Mouse (Mus musculus): ENCODE data around the gene Syn3.
"Not testable (repeated sequence)": the region's sequence is repeated elsewhere in the genome, so short reads cannot be mapped to it uniquely, and the experiment has no call there.

Gene Syn3

DNA sequence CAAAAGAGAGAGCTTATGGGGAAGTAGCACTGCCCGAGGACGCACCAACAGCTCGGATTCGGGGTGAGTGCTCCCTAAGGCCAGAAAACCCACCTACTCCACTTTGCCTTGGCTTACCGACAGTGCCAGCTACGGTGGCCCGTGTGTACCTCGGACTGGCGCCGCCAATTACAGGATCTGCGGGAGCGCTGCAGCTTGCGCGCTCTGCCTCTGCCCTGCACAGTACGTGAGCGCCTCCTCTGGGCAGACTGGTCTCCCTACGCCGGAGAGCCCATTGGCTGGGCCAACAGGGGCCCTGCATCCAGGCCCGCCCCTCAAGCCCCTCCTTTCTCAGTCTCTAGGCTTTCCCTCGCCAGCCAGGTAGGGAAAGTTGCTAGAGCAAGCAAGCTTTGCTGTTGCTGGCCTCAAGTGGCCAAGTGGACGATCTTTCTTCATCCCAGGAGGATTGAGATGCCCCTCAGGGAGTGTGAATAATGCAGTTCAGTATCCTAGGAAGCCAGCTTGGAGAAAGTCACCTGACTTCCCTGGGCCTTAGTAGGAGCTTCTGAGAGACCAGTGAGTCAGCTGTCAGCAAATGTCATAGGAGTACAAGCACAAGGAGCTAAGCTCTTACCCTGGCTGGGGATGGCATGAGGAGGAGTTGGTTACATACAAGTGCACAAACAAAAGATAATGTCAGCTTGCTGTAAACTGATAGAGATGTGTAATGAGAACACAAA lies at the start of gene Syn3:
Gene Syn3, minus strand, starts transcription at position 224 of the 719 bp plus-strand sequence.
- peak; percentile 58 for DNase-seq (ENCODE audit: low spot score)

DNA sequence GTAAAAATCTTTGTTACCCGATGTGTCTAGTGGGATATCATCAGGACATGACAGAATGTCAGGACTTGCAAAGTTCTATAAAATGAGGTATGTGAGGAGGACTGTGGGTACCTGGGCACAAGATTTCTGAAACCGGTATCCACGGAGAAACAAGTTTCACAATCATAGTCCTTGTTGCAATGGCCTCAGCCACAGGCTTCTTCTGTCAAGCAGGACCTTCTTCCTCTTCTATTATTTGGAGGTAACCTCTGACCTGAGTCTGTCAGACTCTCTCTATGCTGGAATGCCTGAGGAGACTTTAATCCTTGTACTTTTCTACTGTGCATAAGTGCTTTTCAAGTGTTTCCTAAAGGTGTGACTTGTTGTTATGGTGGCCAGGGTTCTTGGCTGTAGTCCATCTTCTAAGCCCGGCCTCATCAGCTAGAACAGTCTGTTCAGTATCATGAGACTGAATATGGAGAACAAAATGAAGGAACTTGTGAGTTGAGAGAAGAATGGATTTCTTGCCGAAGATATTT lies 27.7 kb upstream of the Syn3 start:
- DNase-seq (ENCODE audit: low spot score) = not testable (repeated sequence)

DNA sequence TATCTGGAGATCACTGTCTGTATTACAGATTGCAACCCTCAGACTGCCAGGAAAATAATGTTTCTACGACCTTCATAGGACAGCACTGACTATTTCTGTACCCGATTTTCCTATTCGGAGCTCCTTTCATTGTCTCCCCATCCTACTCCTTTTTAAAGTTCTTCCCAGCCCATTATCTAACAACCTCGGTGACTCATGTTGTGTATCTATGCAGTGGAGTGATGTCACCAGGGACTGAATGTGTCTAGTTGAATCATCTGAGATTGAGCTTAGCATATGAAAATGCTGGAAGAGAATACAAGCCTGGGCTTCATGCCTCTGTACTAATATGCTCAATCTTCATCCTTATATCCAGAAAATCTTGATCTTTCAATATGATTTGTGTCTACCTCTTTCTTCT lies 15.1 kb upstream of the Syn3 start:
- DNase-seq (ENCODE audit: low spot score) = no peak

DNA sequence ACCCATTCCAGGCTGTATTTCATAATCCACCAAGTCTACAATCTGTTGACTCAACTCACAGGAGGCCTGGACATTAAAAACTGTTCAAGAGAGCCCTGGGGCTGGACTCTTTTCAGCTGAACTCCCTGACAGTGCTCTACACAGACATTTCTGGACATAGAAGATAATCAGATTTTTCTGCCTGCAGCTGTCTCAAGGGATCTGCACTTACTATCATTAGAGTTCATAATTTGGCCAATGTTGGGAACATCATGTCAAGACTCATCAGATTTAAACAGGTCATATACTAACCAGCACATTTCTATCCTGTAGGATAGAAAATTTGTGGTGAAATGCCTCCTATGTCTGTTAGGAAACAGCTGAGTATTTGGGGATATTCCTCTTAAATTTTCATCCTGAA lies 12.2 kb upstream of the Syn3 start:
- DNase-seq (ENCODE audit: low spot score) = no peak

DNA sequence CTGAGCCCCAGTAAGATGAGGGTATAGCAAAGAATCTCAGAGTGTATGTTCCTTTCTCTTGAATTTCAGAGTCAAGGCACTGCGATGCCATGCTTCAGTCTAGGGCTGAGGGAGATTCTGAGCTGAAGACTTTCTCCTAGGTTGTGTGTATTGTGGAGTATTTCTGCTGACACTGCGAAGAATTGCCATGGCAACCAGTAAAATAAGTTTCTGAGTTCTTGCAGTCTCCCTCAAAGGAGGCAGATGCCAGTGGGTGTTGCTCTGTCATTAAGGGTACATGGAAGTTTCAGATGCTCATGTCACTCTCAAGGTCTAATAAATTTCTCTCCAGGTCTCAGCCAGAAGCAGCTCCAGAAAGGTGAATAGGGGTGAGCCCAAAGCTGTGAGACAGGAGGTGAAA lies 3.4 kb upstream of the Syn3 start:
- no peak for DNase-seq (ENCODE audit: low spot score)

DNA sequence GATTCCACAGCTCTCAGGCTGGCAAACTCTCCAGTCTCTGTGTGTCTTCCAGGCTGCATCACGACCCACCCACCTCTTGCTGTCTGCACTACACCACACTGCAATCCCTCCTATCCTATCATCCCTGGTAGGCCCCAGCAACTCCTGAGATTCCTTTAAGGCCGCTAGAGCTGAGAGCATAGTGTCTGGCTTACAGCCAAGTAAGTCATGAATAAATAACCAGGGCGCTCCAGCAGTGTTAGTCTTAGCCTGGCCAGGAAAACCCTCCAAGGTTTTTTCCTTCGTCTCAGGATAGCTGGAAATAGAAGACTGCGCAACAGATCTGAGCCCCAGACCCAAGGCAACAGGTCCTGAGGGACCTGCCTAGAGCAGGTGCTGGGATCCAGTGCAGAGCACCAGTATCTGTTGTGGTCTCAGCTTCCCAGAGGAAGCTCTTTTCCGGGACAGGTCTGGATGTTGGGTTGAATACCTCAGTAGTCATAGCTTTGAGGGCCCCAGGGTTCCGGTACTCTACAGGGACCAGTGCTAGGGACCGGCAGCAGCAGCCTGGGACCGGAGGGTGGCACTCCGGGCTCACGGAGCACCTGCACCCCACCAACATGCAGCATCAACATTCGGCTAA lies 534 bp downstream of the Syn3 start:
- DNase-seq (ENCODE audit: low spot score) = peak; percentile 12

DNA sequence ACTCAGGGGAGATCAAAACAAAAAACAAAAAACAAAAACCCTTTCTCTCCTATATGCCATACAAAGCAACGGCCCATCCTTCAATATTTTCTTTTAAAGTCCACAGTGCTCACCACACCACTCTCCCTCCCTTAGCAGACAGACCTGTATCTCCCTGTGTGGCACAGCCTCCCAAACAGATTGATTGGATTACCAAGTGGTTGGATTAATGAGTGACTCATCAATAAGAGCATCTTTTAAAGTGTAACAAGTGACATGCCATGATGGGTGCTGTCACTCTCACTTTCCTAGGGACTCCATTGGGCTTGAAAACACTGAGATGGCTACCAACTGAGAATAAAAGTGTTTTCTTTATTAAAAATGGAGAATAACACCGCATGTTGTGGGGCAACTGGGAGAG lies 2.8 kb downstream of the Syn3 start:
- DNase-seq (ENCODE audit: low spot score) = no peak

DNA sequence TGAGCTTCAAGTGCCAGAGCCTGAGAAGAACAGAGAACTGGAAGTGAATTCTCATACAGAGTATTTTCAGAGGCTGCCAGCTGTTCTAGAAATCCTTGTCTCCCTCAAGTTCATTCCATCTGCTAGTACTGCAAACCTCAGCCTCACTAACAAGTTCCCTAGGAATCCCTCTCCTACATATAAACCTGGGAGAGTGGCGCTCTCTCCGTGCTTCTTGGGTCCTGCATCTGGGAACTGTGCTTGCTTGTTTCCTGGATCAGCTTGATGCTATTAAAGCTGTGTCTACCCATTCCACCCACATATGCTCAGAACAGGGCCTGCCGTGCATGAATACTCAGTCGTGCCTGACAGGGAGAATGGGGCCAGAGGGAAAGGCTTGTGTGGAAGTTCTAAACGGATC lies 5.6 kb downstream of the Syn3 start:
- DNase-seq (ENCODE audit: low spot score) = no peak

DNA sequence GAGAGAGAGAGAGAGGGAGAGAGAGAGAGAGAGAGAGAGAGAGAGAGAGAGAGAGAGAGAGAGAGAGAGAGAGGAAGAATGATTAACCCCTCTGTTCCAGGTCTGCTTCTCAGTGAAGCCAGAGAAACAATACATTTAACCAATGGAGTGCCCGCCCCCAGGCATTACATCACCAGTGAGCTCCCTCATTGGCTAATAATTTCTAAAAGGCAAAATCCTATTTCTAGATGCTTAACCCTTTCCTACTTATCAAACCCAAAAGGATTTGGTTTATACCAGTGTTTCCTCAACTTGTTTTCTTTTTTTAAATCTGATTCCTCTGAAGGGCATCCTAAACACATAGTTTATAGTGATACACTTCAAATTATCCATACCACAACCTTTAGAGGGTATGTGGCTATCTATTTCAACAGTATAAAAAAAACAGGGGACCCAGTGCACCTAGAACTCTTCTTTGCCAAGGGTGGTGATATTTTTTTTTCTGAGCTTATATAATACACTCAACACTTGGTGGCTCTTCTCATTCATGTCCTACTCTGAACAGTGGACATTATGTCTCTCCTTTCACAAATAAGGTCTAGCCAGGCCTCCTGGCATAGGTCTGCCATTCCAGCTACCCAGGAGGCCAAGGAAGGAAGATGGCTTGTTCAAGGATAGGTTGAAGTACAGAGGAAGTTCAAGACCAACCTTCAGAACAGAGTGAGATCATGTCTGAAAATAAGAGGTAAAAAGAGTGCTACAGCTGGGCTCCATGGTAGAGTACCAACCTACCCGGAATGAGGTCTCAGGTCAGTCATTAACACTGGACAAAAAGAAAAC lies 6.4 kb downstream of the Syn3 start:
- no peak for DNase-seq (ENCODE audit: low spot score)

DNA sequence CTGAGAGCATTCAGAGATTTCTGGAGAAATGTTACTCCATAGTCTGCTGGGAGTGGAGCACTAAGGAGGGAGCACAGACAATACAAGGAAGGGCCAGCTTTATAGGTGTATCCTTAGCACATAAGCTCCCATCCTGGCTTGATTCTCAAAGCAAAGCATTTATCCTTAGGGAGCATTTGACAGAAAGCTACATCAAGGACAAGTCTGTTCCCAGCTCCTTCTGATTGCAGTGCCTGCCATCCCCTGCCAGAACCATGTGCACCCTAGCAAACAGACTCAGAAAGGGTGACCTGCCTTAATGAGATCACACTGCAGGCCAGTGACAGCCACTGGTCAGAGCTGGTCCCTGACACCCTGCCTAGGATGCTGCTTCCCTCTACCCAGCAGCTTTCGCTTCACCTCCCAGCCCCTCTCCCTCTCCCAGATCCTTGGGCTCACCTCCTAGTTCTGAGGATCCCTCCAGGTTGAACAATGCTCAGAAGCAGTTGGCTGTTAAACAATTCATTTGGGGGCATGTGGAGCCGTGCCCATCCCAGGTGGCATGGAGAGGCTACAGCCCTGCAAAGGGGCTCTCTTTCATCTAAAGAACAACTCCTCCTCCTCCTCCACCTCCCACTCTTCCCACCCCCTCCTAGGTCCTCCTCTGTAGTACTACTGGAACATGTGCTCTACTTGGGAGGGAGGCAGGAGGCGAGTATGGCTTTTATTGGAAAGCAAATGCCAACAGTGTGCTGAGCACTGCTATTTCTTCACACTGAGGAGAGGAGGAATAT lies 7.2 kb downstream of the Syn3 start:
- no peak for DNase-seq (ENCODE audit: low spot score)

DNA sequence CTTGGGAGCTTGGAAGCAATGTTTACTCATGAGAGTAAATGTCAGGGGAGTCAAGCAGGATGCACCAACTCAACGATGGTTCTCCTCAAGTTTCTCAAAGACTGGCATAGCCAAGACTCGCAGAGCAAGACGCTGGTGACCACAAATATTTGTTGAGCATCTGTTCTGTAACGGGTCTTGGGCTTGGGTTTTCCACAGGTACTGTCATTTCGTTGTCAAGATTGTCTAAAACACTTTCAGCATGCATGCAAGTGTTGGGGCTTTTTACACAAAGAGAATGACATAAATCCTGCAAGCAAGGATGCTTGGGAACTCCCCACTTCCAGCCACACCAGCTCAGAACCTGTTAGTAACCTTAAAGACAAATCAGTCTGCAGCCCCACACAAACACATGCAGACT lies 10.2 kb downstream of the Syn3 start:
- no peak for DNase-seq (ENCODE audit: low spot score)

DNA sequence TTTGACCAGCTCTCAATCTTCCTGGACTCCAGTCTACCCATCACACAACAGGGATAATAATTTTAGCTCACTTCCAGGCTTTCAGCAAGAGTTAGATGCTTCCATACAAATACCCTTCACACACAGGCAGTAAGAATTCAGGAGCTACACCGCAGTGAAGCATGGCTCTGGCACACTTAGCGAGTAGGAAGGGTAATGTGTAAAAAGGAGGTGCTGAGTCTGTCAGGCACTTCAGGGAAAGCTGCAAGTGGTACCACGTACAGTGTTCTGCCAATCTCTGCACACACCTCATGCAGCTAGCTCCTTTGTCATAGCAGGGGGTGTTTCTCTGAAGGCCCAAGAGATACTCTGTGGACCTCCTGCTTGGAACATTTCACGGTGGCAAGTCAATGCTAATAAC lies 12.7 kb downstream of the Syn3 start:
- no peak for DNase-seq (ENCODE audit: low spot score)

DNA sequence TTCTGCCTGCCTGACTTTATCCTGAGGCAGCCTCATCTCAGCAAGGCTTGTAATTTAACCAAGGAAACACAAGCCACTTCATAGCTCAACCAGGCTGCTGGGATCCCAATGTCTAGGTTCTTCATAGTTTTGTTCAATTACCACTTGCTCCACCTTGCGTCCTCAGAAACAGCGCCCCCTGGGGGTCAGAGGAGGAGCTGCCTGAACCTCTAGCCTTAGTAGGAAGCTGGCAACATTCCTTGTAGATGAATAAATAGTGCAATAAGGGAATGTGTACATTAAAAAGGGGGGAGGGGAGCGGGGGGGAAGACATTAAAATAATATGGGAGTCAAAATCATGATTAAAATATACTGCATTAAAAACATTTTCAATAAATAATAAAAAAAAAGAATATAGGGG lies 14.7 kb downstream of the Syn3 start:
- no peak for DNase-seq (ENCODE audit: low spot score)

DNA sequence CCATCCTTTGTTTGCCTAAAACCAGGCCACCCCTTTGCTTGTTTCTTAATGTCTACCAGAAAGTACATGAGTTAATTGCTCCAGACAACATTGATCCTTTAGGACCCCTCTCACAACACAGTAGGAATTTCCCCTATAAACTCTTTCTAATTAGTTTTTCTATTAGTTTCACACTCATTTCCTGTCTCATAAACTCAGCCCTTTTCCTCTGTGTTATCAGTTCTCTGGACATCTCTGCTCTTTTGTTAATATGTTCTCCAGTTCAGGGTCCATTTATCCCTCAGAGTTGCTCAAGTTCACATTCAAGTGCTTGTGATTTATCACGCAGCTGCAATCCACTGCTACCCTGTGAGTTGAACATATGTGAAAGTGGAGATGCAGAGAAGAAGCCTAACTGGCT lies 16.2 kb downstream of the Syn3 start:
- no peak for DNase-seq (ENCODE audit: low spot score)

DNA sequence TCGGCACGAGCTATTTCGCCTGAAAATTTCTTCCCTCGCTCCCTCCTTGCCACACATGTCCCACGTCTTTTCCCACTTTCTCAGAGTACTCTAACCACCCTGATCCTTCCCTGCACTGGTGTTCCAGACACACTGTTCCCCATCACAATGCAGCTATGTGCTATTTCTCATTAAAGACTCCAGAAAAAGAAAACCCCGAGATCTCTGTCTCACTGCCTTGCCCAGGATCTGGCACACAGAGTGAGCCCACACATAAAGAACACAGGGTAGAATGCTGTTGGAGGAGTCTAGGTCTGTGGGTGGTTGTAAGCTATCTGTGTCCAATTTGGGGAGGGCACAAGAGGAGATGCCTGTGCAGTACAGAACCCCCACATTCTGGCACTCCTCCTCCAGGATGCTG lies 18.0 kb downstream of the Syn3 start:
- no peak for DNase-seq (ENCODE audit: low spot score)

DNA sequence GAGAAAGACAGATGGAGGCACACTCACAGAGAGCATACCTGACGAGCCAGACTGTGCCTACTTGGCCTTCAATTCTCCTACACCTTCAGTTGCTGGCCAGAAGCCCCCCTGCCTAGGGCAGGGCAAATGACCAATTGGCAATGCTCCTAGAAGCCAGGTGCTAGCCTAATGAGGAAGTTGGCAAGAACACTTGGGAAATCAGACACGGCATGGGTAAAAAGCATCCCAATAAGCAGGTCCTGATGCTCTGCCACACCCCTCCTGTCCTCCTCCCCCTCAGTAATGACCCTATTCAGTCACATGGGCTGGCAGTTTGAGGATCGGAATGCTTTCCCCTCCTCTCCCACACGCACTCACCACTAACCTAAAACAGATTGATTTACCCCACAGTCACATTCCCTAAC lies 19.0 kb downstream of the Syn3 start:
- DNase-seq (ENCODE audit: low spot score) = no peak

DNA sequence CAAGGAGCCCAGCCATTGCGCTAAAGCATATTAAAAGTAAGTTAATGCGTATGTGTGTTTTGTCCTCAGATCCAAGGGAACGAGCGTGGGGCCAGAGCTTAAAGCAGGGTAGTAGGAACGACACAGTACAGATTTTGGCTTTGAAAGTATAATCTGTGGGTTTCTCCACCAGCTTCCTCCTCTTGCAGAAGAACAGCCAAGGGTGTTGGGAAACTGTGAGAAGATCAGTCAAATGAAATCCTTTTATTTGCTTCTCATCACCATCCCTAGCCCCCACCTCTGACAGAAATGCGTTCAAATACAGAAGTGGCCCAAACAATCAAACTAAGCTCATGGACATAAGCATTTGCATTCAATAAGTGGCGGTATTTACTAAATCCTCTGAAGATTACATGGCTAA lies 22.0 kb downstream of the Syn3 start:
- no peak for DNase-seq (ENCODE audit: low spot score)

DNA sequence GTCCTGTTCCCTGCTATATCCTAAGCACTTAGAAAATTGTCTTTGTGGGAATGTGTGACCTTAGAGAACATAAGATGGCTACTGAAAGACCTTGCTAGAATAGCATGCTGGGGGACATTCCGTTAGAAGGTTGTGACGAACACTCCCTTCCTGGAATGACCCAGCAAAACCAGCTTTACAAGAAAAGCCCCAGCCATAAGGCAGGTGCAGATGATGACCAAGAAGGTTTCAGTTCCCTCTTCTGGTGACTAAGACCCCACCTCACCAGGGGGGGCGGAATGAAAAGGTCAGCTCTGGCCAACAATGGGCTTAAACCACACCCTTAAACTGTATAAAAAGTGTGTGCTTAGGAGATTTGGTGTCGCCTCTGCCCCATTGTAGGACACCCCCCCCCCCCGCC lies 23.4 kb downstream of the Syn3 start:
- no peak for DNase-seq (ENCODE audit: low spot score)

DNA sequence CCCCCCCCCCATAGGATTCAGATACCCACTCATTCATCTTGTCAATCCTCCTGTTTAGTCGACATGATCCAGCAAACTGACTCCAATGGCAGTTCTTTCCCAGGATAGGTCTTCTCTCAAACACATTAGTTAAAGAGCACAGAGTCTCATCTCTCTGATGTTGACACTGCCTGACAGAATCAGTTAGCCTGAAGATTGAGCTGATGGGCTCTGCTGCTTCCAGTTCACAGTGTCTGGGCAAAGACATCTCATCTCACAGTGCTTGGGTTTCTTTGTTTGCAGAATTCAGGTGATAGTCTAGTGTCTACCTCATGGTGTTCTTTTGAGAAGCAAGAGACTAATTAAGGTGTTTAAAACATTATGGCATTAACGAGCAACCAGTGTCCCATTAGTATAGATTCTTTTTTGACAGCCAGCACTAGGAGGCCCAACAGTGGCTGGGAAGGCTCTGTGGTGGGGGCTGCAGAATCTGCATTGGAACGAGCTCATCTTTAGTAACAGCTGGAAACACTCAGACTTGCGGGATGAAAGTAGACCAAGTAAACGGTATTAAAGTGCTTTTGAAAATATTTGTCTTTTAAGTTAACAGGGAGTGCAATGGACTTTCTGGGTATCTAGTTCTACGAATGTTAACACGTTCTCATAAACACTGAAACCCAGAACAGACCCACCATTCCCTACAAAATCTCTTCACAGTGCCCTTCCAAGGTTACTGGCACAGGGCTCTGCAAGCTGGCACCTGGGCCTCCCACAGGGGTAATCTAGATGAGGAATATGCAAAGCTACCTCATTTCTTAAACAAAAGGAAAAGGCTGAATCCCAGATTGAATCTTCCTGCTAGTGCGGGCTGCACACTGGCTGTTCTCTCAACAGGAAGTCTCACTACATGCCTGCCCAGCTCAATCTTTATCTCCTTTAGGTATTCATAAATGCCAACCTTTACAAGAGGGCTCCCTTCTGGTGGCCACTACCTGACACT lies 24.2 kb downstream of the Syn3 start:
- no peak for DNase-seq (ENCODE audit: low spot score)

DNA sequence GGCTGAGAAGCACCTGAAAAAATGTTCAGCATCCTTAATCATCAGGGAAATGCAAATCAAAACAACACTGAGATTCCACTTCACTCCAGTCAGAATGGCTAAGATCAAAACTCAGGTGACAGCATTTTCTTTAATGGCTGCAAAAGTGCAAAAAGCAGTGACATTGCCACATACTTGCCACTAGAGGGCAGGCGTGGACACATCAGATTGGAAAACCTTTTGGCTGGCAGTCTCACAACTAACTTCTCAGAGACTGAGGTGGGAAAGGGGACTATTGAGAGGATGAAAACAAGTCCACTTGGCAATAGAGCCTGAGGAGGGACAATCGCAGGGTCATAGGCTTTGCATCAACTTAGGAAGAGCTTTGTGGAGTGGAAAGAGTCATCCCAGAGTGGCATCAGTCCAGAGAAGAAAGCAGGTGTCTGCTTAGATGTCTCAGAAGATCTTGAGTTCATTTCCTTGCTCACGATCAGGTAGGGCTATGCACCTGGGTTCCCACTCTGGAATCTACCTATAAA lies 25.0 kb downstream of the Syn3 start:
- DNase-seq (ENCODE audit: low spot score) = no peak
